Mouse (Mus musculus) urinary bladder, adult 2 months (tissue): ENCODE measurements around the gene Plekha6. TPM values are rescaled to one million over a fixed set of nuclear protein-coding genes. Genes with fewer than 3 reads are reported as not detected.
A peak's percentile ranks its signal among the peaks of the same experiment; 100 is the strongest.

Experiments
- DNase-seq: peaks from one replicate; pipeline ENCODE4 v3.0.0; 2022; ENCODE audit warnings: low spot score
- polyA plus RNA-seq: library from polyadenylated mRNA; depleted of rRNA; stranded (reverse); fragments of >200 nt; gene quantifications from 2 replicates; pipeline ENCODE4 v1.2.3, GENCODE M21; 2012; rRNA removed

Gene Plekha6
- 81.1 and 94.9 TPM in 2 replicates for polyA plus RNA-seq

- peak; percentile 59 for DNase-seq
These were observed at the start of gene Plekha6 for GRCm38 (mm10) chr1:133163820-133164431. TSS of gene Plekha6 (plus strand) at chr1:133164210.

GRCm38 (mm10) chr1:133116108-133116507 is 47.9 kb upstream of the Plekha6 start:
- no peak for DNase-seq

DNA sequence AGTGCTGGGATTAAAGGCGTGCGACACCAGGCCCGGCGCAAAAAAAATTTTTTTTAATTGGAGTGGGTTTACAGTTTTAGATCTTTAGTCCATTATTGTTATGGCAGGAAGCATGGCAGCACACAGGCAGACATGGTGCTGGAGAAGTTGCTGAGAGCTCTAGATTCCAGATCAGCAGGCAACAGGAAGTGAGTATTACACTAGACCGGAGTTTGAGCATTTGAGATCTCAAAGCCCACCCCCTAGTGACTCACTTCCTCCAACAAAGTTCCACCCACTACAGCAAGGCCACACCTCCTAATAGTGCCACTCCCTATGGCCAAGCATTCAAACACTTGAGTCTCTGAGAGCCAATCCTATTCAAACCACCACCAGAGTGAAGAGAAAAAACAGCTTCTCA is 45.9 kb upstream of the Plekha6 start:
- DNase-seq: no peak

DNA sequence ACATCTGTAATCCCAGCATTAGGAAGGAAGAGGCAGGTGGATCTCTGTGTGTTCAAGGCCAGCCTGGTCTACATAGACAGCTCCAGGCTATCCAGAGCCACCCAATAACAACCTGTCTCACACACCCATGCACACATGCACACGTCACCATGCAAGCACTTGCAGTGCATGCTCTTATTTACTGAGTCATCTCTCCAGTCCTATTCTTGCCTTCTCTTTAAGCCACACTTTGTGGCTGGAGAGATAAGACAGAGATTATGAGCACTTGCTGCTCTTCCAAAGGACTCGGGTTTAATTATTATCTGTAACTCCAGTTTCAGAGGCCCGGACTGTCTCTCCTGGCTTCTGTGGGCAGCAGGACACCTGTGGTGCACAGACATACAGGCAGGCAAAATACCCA is 45.2 kb upstream of the Plekha6 start:
- DNase-seq: no peak

GRCm38 (mm10) chr1:133119931-133120712 is 43.9 kb upstream of the Plekha6 start:
- no peak for DNase-seq

GRCm38 (mm10) chr1:133121246-133121645 is 42.8 kb upstream of the Plekha6 start:
- DNase-seq: no peak

DNA sequence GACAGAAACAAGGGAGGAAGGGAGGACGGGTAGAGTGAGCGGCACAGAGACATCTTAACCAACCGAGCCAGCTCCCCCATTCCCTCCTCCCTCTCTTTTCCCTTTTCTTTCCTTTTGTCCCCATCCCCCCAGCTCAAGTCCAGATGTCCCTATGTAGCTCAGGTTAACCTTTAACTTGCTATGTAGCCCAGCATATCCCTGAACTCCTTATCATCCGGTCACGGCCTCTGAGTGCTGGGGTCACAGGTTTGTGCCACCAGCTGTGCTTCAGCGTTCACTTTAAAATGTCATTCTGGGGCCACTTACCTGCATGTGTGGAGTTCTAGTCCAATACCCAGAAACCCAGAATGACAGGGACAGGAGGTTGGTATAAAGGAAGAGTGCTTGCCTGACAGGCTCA is 39.9 kb upstream of the Plekha6 start:
- DNase-seq: no peak

DNA sequence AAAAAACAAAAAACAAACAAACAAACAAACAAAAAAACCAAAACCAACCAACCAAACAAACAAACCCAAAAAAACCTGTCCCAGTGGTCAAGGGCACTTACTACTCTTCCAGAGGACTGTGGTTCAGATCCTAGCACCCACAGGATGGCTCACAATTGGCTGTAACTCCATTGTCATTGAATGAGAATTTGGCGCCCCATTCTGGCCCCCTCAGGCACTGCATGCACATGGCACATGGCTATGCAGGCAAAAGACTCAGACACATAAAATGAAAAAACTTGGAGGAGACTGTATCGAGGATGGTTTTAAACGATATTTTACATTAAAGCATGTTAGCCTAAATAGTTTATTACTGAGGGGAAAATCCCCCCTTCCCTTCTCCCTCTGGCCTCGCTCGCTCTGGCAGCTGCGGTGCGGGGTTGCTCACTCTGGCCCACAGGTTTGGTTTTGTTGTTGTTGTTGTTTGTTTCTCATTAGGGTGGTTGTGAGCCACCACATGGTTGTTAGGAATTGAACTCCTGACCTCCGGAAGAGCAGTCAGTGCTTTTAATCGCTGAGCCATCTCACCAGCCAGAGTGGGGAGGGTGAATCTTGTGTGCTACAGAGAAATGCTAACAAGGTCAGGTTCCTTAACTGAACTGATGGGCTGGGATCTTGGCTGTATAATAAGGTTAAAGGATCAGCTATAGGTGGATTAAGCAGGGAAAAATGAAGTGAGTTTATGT is 38.2 kb upstream of the Plekha6 start:
- DNase-seq: no peak

DNA sequence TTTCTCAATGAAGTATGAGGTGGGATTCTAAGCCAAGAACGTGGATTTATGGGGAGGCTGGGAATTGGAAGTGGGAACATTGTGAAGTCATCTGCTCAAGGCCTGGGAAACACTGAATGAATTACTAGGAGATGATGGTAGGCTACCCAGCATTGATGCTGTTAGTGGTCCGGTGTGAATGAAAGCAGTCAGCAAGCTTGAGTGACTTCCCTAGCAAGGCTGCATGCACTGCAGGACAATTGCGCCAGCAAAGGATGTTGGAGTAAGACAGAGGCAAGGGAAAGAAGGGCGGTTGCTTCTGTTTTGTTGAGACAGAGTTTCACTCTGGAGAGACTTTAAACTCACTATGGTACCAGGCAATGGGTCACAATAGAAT is 37.7 kb upstream of the Plekha6 start:
- DNase-seq: no peak

DNA sequence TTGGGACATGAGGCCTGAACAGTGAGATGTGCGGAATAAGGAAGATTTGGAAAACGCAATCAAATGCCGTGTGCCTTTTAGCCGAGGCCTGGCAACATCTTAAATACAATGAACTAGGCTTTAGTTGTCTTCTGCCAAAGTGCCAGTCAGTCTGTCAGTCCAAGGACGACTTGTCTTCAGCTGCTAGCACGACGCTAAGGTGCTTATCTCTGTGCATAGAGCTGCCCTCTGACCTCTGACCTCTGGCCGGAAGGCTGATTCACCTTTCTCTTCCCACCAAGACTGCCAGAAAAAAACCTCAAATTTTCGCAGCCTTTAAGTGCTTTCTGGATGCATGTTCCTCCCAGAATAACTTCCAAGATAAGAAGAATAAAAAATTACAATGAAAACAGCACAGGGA is 36.7 kb upstream of the Plekha6 start:
- DNase-seq: no peak

- no peak for DNase-seq
These were observed 34.4 kb upstream of the Plekha6 start for GRCm38 (mm10) chr1:133129471-133130221.

- peak; percentile 95 for DNase-seq
These were observed 33.1 kb upstream of the Plekha6 start, which contains the start of gene Ppp1r15b for GRCm38 (mm10) chr1:133130638-133131560. TSS of gene Ppp1r15b (plus strand) at chr1:133131143.

GRCm38 (mm10) chr1:133131561-133131905 is 32.5 kb upstream of the Plekha6 start:
- DNase-seq: no peak

- no peak for DNase-seq
These were observed 32.1 kb upstream of the Plekha6 start for GRCm38 (mm10) chr1:133131936-133132335.

- no peak for DNase-seq
These were observed 31.4 kb upstream of the Plekha6 start for GRCm38 (mm10) chr1:133132388-133133326.

- no peak for DNase-seq
These were observed 30.6 kb upstream of the Plekha6 start for GRCm38 (mm10) chr1:133133425-133133824.

GRCm38 (mm10) chr1:133134071-133134470 is 29.9 kb upstream of the Plekha6 start:
- DNase-seq: no peak

DNA sequence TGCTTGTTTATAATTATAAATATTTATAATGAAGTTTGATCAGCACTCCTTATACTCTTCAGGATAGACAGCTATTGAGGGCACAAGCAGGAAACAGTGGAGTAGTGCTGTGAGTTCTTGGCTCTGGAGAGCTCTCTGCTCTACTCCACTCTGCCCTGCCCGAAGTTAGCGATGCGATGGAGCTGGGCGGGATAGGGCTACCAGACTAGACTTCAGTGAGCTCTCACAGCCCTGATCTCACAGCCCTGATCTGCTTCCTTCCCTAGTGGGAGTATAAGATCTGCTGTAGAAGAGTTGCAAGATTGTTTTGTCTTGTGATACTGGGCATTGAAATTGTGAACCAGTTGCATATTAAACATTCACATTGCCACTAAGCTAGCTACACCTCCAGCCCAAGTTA is 29.1 kb upstream of the Plekha6 start:
- no peak for DNase-seq

GRCm38 (mm10) chr1:133135808-133136207 is 28.2 kb upstream of the Plekha6 start:
- no peak for DNase-seq

- DNase-seq: no peak
These were observed 25.6 kb upstream of the Plekha6 start for GRCm38 (mm10) chr1:133138401-133138800.
